Mouse (Mus musculus) limb, embryonic 12.5 days (tissue): ENCODE data around the gene Btg2. TPM values are rescaled to one million over a fixed set of nuclear protein-coding genes. Genes with fewer than 3 reads are reported as not detected.

Experiments used
- ATAC-seq: fragments of 200-750 bp; cut with Nextera tagmentation; 2 replicates; pipeline ENCODE4 v1.8.0; 2017; ENCODE audit warnings: low read depth, moderate TSS enrichment; ENCODE audit not compliant: insufficient number of reproducible peaks, insufficient read depth, low FRiP score, low TSS enrichment
- H3K27ac ChIP-seq: fragments of 300-500 bp; sonication (generic); 2 replicates; pipeline ENCODE4 v1.5.1; 2016; ENCODE audit warnings: mild to moderate bottlenecking, moderate library complexity
- H3K27me3 ChIP-seq: fragments of 300-500 bp; sonication (generic); 2 replicates; pipeline ENCODE4 v1.6.1; 2016; ENCODE audit warnings: mild to moderate bottlenecking, moderate library complexity
- H3K36me3 ChIP-seq: fragments of 300-500 bp; sonication (generic); 2 replicates; pipeline ENCODE4 v1.6.1; 2016; ENCODE audit warnings: mild to moderate bottlenecking, moderate library complexity
- H3K4me1 ChIP-seq: fragments of 300-500 bp; sonication (generic); replicated peaks from 2 replicates; pipeline ENCODE4 v1.6.1; 2016
- H3K4me2 ChIP-seq: fragments of 300-500 bp; sonication (generic); 2 replicates; pipeline ENCODE4 v1.6.1; 2016; ENCODE audit warnings: mild to moderate bottlenecking, moderate library complexity
- H3K4me3 ChIP-seq: fragments of 300-500 bp; sonication (generic); replicated peaks from 2 replicates; pipeline ENCODE4 v1.5.1; 2016; ENCODE audit warnings: mild to moderate bottlenecking
- H3K9ac ChIP-seq: fragments of 300-500 bp; sonication (generic); replicated peaks from 2 replicates; pipeline ENCODE4 v1.6.1; 2016; ENCODE audit warnings: mild to moderate bottlenecking, moderate library complexity
- H3K9me3 ChIP-seq: fragments of 300-500 bp; sonication (generic); 2 replicates; pipeline ENCODE4 v1.6.1; 2016; ENCODE audit warnings: mild to moderate bottlenecking, moderate library complexity
- WGBS: fragments of 180-500 bp; shearing (Covaris S2); methylation state at CpG from one replicate; pipeline ENCODE4 v1.1.7; 2016; 5-methylcytosine and 5-hydroxymethylcytosine counted together
- polyA plus RNA-seq: library from polyadenylated mRNA; unstranded; fragments of >200 nt; fragmentation: Nextera tagmentation; extraction: Ambion mirVana; gene quantifications from 2 replicates; pipeline ENCODE4 v1.2.1, GENCODE M21; 2016

Gene Btg2
- polyA plus RNA-seq, 1 experiment from 2014 or later, result 28.1 TPM

GRCm38 (mm10) chr1:134064296-134064831 is 14.6 kb downstream of the Btg2 start:
- Histone ChIP-seq H3K4me1 (peaks cover 82% of the 10 kb centered on the region), H3K4me3 (no peak overlapping the region), H3K36me3 (no peaks in the 10 kb centered on the region), H3K9me3 (no peaks in the 10 kb centered on the region), H3K9ac (no peak overlapping the region), H3K27ac (peak overlapping the region; percentile 99), H3K4me2 (no peak overlapping the region), H3K27me3 (no peaks in the 10 kb centered on the region)
- ATAC-seq, result no peak
- WGBS, result 86% methylated on average over 2 of the region's 2 CpGs

GRCm38 (mm10) chr1:134063773-134064125 is 15.2 kb downstream of the Btg2 start:
- no peaks in the 10 kb centered on the region for H3K9me3 ChIP-seq
- 24% methylated on average over 9 of the region's 9 CpGs for WGBS
- no peak for ATAC-seq
- H3K4me3 ChIP-seq, result 0 out of 2 replicates have a peak overlapping the region, but pooled peaks have one; percentile 10
- peaks cover 85% of the 10 kb centered on the region for H3K4me1 ChIP-seq
- H3K36me3 ChIP-seq, result no peaks in the 10 kb centered on the region
- peak overlapping the region; percentile 99 for H3K27ac ChIP-seq
- no peaks in the 10 kb centered on the region for H3K27me3 ChIP-seq
- peak overlapping the region; percentile 66 for H3K4me2 ChIP-seq
- peak overlapping the region; percentile 44; the same call in 1 of the 2 replicates for H3K9ac ChIP-seq

GRCm38 (mm10) chr1:134063086-134063772 is 15.7 kb downstream of the Btg2 start:
- WGBS, result 1% methylated on average over 33 of the region's 33 CpGs
- Histone ChIP-seq H3K9ac (peak overlapping the region; percentile 44), H3K9me3 (no peaks in the 10 kb centered on the region), H3K27me3 (no peaks in the 10 kb centered on the region), H3K27ac (peak overlapping the region; percentile 99), H3K4me3 (0 out of 2 replicates have a peak overlapping the region, but pooled peaks have one; percentile 10), H3K4me1 (peaks cover 87% of the 10 kb centered on the region), H3K4me2 (peak overlapping the region; percentile 66), H3K36me3 (no peaks in the 10 kb centered on the region)
- peak; percentile 23 for ATAC-seq

GRCm38 (mm10) chr1:134062411-134063085 is 16.4 kb downstream of the Btg2 start:
- Histone ChIP-seq H3K27ac (peak overlapping the region; percentile 99), H3K4me2 (peak overlapping the region; percentile 66), H3K36me3 (no peaks in the 10 kb centered on the region), H3K27me3 (no peaks in the 10 kb centered on the region), H3K9me3 (no peaks in the 10 kb centered on the region), H3K4me3 (0 out of 2 replicates have a peak overlapping the region, but pooled peaks have one; percentile 10), H3K4me1 (peaks cover 81% of the 10 kb centered on the region), H3K9ac (peak overlapping the region; percentile 44; the same call in 1 of the 2 replicates)
- peak; percentile 7 for ATAC-seq
- 9% methylated on average over 11 of the region's 11 CpGs for WGBS

GRCm38 (mm10) chr1:134061915-134062314 is 17.0 kb downstream of the Btg2 start:
- Histone ChIP-seq H3K4me1 (peaks cover 74% of the 10 kb centered on the region), H3K9me3 (no peaks in the 10 kb centered on the region), H3K9ac (no peak overlapping the region), H3K4me3 (no peak overlapping the region), H3K27me3 (no peaks in the 10 kb centered on the region), H3K36me3 (no peaks in the 10 kb centered on the region), H3K4me2 (peak overlapping the region; percentile 66), H3K27ac (peak overlapping the region; percentile 99)
- ATAC-seq, result no peak
- WGBS, result 57% methylated on average over 3 of the region's 3 CpGs

- H3K9ac ChIP-seq, result peak overlapping the region; percentile 48; the same call in 1 of the 2 replicates
- 1% methylated on average over 31 of the region's 31 CpGs for WGBS
- H3K9me3 ChIP-seq, result no peaks in the 10 kb centered on the region
- H3K36me3 ChIP-seq, result no peaks in the 10 kb centered on the region
- H3K27me3 ChIP-seq, result no peaks in the 10 kb centered on the region
- H3K4me3 ChIP-seq, result peak overlapping the region; percentile 32
- peak; percentile 91 for ATAC-seq
- H3K4me1 ChIP-seq, result peaks cover 65% of the 10 kb centered on the region
- peak overlapping the region; percentile 99 for H3K27ac ChIP-seq
- H3K4me2 ChIP-seq, result peak overlapping the region; percentile 66
Observed at GRCm38 (mm10) chr1:134060849-134061569, 17.9 kb downstream of the Btg2 start.

GRCm38 (mm10) chr1:134059739-134060695 is 18.9 kb downstream of the Btg2 start:
- H3K9ac ChIP-seq, result peak overlapping the region; percentile 32; the same call in 1 of the 2 replicates
- H3K36me3 ChIP-seq, result no peaks in the 10 kb centered on the region
- H3K27me3 ChIP-seq, result no peaks in the 10 kb centered on the region
- WGBS, result 69% methylated on average over 16 of the region's 16 CpGs
- peaks cover 55% of the 10 kb centered on the region for H3K4me1 ChIP-seq
- ATAC-seq, result no peak
- H3K4me2 ChIP-seq, result peak overlapping the region; percentile 66
- H3K4me3 ChIP-seq, result peak overlapping the region; percentile 32
- peak overlapping the region; percentile 99 for H3K27ac ChIP-seq
- H3K9me3 ChIP-seq, result no peaks in the 10 kb centered on the region

- H3K27ac ChIP-seq, result 0 out of 2 replicates have a peak overlapping the region, but pooled peaks have one; percentile 5
- no peaks in the 10 kb centered on the region for H3K9me3 ChIP-seq
- no peaks in the 10 kb centered on the region for H3K27me3 ChIP-seq
- 69% methylated on average over 6 of the region's 6 CpGs for WGBS
- H3K36me3 ChIP-seq, result no peaks in the 10 kb centered on the region
- no peak for ATAC-seq
- peaks cover 44% of the 10 kb centered on the region for H3K4me1 ChIP-seq
- no peak overlapping the region for H3K4me3 ChIP-seq
- no peak overlapping the region for H3K9ac ChIP-seq
- H3K4me2 ChIP-seq, result no peak overlapping the region
Observed at GRCm38 (mm10) chr1:134058870-134059269, 20.1 kb downstream of the Btg2 start.

GRCm38 (mm10) chr1:134057736-134058135 is 21.2 kb downstream of the Btg2 start:
- ATAC-seq, result no peak
- Histone ChIP-seq H3K9me3 (no peaks in the 10 kb centered on the region), H3K27me3 (no peaks in the 10 kb centered on the region), H3K9ac (0 out of 2 replicates have a peak overlapping the region, but pooled peaks have one; percentile 0), H3K4me2 (no peak overlapping the region), H3K4me1 (peaks cover 32% of the 10 kb centered on the region), H3K27ac (no peak overlapping the region), H3K36me3 (no peaks in the 10 kb centered on the region), H3K4me3 (no peak overlapping the region)
- WGBS, result 59% methylated on average over 8 of the region's 8 CpGs

GRCm38 (mm10) chr1:134056285-134056684 is 22.6 kb downstream of the Btg2 start:
- Histone ChIP-seq H3K9ac (no peak overlapping the region), H3K4me3 (no peak overlapping the region), H3K27me3 (peaks cover under 1% of the 10 kb centered on the region; the same call in 1 of the 2 replicates), H3K9me3 (no peaks in the 10 kb centered on the region), H3K36me3 (no peaks in the 10 kb centered on the region), H3K27ac (no peak overlapping the region), H3K4me1 (peaks cover 18% of the 10 kb centered on the region), H3K4me2 (no peak overlapping the region)
- 61% methylated on average over 4 of the region's 4 CpGs for WGBS
- no peak for ATAC-seq
